Mouse (Mus musculus): ENCODE measurements around the gene Baz1a.

Baz1a gene

GRCm38 (mm10) chr12:54859531-54859930 lies 154.6 kb downstream of the Baz1a start:
- peak; percentile 37 for DNase-seq (ENCODE audit: low spot score)

GRCm38 (mm10) chr12:54850551-54850950 lies 163.6 kb downstream of the Baz1a start:
- DNase-seq (ENCODE audit: low spot score): no peak

GRCm38 (mm10) chr12:54844415-54844814 lies 169.7 kb downstream of the Baz1a start:
- DNase-seq (ENCODE audit: low spot score): no peak
